Mouse (Mus musculus): ENCODE measurements at regions not wholly inside any gene's neighbourhood (a gene's known extent, or its start where the extent isn't known, plus 50 kb on each side); places are given as distances from the start of the nearest gene placed in this dataset.

GRCm38 (mm10) chr13:37290636-37291035, 54.4 kb upstream of the Ly86 start:
- in situ Hi-C loops (cut with MboI, MseI), result loop anchor here (5.0 to 10.0 kb wide), 2 partner anchors 278 to 476 kb away; no protein-coding TSS in a partner anchor

GRCm38 (mm10) chr13:37288993-37289392, 56.0 kb upstream of the Ly86 start:
- in situ Hi-C loops (cut with MboI, MseI), result no loop called here

- in situ Hi-C loops (cut with MboI, MseI), result no loop called here
Observed at GRCm38 (mm10) chr13:37282515-37282914, 62.5 kb upstream of the Ly86 start.

- in situ Hi-C loops (cut with MboI, MseI), result no loop called here
Observed at GRCm38 (mm10) chr13:37279078-37279789, 65.8 kb upstream of the Ly86 start.

DNA sequence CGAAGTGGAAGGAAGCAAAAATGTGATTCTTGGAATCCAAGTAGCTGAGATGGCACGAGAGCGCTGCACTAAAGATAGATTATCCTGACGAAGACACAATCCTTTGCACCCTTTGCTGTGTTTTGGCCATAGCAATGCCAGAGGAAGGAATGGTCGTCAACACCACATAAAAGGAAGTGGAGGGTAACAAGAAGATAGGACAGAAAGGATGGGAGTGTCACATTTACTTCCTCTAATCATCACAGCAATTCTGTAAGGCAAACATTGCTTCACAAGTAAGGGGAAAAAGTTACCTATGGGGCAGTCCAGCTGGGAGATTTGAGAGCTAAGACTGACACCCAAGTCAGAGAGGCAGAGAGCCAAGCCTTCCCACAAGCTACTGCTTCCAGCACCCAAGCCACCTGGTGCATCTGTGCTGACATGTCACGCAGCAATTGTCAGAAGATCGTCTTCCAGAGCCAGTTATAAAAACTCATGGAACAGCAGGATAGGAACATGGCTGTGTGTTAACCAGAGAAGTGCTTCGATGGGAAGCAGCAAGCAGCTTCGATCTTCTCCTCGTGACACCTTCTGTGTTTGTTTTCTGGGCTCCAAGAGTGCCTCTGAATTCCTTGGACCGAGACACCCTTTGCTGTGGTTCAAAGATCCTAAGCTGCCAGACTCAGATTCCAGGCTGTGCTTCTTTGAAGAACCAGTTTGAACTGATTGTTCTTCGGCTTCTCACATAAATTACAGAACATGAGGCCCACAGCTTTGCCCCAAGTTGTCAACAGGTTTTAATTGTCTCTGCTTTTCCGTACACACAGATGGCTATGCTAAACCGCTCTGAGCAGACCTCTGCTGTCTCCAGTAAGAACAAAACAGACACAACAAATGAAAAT, 95.2 kb upstream of the Ly86 start:
- in situ Hi-C loops (cut with MboI, MseI), result no loop called here

- in situ Hi-C loops (cut with MboI, MseI), result no loop called here
Observed at GRCm38 (mm10) chr13:37248741-37249140, 96.3 kb upstream of the Ly86 start.

DNA sequence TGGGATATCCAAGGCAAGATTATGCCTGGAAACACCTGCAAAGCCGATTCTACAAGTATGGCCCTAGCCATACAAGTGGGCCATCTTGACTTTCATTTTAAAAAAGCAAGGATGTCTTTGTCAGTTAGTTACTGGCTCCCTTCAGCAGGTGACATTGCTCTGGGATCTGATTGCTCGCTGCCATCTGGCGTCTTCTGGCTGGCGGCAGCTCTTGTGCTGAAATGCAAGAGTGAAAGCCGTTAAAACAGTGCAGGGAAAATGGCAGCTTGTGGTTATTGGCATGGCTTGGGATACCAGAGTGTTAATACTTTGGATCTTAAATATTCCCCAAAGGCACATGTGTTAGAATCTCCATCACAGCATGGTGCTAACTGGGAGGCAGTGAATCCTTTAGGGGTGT, 105.0 kb upstream of the Ly86 start:
- in situ Hi-C loops (cut with MboI, MseI), result no loop called here

- in situ Hi-C loops (cut with MboI, MseI), result no loop called here
Observed at GRCm38 (mm10) chr13:37237285-37237684, 107.7 kb upstream of the Ly86 start.

DNA sequence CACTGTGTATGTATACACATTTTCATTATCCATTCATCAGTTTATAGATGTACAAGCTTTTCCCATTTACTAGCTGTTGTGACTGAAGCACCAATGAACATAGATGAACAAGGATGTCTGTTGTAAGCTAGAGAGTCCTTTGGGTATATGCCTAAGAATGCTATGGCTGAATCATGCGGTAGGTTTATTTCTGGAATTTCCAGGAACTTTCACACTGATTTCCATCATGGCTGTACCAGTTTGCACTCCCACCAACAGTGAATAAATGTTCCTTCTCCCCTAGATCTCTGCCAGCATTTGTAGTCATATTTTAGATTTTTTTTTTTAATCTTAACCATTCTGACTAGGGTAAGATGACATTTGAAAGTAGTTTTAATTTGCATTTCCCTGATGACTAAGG, 119.2 kb upstream of the Ly86 start:
- in situ Hi-C loops (cut with MboI, MseI), result no loop called here

DNA sequence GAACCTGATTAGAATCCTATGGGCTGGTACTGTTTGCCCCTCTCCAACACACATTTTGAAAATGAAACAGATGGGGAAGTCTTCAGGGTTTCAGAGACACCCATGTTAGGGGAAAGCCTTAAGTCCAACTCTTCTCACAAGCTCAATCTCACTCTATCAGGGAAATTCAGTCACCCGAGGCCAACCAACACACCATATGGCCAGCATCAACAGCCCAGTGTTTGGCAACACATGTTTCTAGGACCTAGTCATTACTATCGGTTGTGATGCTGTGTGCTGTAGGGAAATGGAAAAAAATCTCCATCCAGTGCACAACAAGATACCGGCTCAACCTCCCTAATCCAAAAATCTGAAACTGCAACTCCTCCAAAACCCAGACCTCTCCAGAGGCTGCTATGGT, 124.6 kb upstream of the Ly86 start:
- in situ Hi-C loops (cut with MboI, MseI), result no loop called here

GRCm38 (mm10) chr13:37218596-37218995, 126.4 kb upstream of the Ly86 start:
- in situ Hi-C loops (cut with MboI, MseI), result loop anchor here (10.0 kb wide), 1 partner anchor 996 kb away; no protein-coding TSS in a partner anchor

- in situ Hi-C loops (cut with MboI, MseI), result loop anchor here (10.0 kb wide), 1 partner anchor 1000 kb away; no protein-coding TSS in a partner anchor
Observed at GRCm38 (mm10) chr13:37214590-37215282, 130.3 kb upstream of the Ly86 start.

DNA sequence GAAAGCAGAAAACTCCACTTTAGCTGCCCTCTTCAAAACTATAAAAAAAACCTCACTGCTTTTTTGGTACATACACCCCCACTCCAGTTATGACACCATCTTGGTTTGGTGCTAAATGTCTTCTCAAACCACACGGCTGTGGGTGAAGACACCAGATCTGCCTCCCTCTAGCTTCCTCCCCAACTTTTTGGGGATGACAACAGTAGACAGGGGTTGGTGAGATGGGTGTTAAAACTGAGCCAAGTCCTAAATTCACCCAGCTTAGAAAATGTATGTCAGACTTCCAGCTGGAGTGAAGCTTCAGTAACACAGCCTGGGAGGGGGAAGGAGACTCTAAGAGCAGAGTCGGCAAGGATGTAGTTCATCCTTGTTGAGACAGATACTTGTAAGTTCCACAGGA, 147.1 kb upstream of the F13a1 start:
- in situ Hi-C loops (cut with MboI, MseI), result loop anchor here (10.0 kb wide), 1 partner anchor 92 kb away; no protein-coding TSS in a partner anchor

GRCm38 (mm10) chr13:37195857-37196256, 145.8 kb upstream of the F13a1 start:
- in situ Hi-C loops (cut with MboI, MseI), result loop anchor here (10.0 kb wide), 1 partner anchor 91 kb away; no protein-coding TSS in a partner anchor

GRCm38 (mm10) chr13:37181169-37181787, 131.2 kb upstream of the F13a1 start:
- in situ Hi-C loops (cut with MboI, MseI), result no loop called here

GRCm38 (mm10) chr13:37176526-37176925, 126.5 kb upstream of the F13a1 start:
- in situ Hi-C loops (cut with MboI, MseI), result no loop called here

- in situ Hi-C loops (cut with MboI, MseI), result no loop called here
Observed at GRCm38 (mm10) chr13:37175997-37176396, 126.0 kb upstream of the F13a1 start.

DNA sequence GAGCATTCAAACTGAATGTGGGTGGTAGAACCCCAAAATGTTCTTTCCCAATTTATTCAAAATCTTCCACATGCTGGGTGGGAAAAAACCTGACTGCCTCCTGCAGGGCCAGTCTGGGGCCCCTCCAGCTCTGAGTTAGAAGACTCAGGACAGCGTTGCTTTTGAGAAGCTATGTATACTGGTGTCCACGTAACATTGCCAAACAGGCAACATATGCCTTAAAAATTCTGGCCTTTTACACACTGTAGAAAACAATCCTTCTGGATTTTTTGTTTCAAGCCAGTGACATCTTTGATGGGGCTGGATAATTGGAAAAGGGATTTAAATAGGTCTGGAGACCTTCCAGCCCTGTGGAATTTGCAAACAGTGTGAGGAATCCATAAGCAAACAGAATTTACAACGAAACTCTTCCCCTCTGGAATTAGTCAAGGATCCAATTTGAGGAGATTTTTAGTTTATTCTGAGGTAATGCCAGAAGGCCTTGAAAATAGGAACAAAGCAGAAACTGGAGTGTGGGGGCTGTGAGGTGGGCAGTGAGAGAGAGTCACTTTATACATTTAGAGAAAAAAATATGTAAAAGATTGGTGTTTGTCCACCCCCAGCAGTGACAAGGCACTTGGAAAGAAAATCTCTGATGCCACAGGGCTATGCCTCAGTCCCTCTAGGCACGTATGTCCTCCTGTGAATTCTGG, 108.9 kb upstream of the F13a1 start:
- in situ Hi-C loops (cut with MboI, MseI), result no loop called here

DNA sequence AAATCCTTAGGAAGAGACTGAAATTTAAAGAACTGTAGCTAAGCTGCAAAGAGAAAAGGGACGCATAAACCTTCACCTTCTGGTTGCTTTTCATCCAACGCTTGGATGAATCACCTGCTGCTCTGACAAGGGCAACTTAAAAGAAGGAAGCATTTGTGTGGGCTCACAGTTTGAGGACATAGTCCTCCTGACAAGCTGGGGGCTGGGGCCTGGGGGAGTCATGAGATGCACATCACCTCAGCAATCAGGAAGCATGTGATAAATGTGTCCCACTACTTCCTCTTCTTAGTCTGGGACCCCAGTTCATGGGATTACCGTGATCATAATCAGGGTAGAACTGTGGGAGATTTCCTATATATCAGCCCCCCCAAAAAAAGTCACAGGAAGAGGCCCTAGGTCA, 107.8 kb upstream of the F13a1 start:
- in situ Hi-C loops (cut with MboI, MseI), result no loop called here

DNA sequence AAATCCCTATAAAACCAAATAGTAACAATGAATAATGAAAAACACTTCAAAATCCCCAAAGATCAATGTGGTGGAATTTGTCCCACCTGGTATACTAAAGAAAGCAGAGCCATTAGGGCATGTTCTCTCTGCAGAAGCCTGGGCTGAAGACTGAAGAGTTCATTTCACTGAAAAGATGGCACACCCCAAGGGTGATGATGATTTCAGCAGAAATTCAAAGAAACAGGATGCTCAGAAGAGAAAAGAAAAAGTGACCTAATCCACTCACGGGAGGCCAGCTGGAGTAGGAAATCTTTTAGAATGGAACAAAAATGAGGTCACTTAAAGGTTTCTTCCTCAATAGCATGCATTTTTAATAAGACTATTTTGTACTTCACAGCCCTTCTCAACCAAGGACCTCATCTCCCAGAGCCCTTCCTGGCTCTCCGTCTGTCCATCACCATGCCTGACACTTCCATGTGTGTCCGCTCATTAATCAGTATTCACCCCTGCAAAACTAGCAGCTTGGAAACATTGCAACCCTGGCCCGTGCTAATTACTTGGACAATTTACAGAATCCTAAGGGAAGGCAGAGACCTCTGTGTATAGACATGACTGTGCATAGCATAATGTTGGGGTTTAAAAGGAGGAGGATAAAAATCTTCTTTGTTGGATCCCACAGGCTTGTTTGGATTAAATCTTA, 101.9 kb upstream of the F13a1 start:
- in situ Hi-C loops (cut with MboI, MseI), result no loop called here
